Mouse (Mus musculus): ENCODE measurements around the gene Vamp1.

The Vamp1 gene

GRCm38 (mm10) chr6:125215148-125215954 lies at the start of gene Vamp1:
Gene Vamp1, plus strand, starts transcription at chr6:125215551.
- DNase-seq, result peak; percentile 97

GRCm38 (mm10) chr6:125166051-125166751 lies 49.1 kb upstream of the Vamp1 start, which contains the start of gene Gapdh:
Gene Gapdh, minus strand, starts transcription at chr6:125166467.
- DNase-seq, result peak; percentile 83

GRCm38 (mm10) chr6:125166861-125167650 lies 48.3 kb upstream of the Vamp1 start:
- no peak for DNase-seq

DNA sequence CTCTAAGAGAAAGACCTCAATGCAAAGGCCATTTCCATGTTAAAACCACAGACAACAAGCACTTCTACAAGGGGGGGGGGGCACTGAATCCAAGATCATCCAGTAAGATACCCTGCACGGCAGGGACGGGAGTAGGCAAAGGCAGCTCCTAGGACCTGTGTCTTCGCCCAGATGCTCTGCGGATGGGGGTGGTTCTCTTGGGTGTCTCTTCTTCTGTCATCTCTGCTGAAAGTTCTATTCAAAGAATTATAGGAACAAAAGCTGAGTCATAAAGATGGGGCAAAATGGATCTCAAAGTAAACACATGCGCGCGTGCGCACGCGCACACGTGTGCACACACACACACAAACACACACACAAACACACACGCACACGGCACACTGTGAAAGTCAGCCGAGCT lies 47.3 kb upstream of the Vamp1 start:
- DNase-seq, result no peak

DNA sequence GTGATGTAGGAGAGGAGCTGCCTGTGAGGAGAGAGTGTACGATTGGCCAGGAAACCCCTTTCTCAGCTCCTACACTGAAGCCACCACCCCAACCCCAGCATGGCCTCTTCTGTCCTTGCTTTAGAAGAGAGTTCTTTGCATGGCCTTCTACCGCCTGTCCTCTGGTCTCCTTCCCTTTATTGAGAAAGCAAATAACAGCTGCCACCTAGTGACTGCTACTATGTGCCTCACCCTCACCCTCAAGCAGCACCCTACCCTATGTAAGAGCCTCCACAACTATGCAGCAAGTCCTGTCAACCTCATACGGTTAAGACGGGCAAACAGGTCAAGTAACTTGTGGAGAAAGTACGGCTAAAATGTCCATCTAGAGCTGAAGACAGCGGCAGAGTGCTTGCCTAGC lies 45.2 kb upstream of the Vamp1 start:
- no peak for DNase-seq

DNA sequence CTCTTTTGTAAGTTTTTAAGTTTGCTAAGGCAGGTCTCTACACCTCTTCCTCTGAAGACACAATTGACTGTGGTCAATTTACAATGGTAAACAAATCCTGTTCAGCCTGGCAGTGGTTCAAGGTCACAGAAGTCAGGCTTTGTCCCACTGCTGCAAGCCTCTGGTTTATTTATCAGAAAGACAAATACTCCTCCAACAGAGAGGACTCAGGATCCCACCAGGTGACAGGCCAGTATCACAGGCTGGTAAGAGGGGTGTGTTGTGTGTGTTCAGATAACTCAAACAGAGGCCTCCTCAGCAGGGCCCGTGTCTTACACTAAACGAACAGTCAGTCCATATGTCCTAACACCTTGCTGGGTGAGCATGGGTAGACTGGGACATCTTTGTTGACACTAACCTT lies 42.9 kb upstream of the Vamp1 start:
- DNase-seq, result no peak

- no peak for DNase-seq
These were observed 42.1 kb upstream of the Vamp1 start for GRCm38 (mm10) chr6:125173256-125173655.

DNA sequence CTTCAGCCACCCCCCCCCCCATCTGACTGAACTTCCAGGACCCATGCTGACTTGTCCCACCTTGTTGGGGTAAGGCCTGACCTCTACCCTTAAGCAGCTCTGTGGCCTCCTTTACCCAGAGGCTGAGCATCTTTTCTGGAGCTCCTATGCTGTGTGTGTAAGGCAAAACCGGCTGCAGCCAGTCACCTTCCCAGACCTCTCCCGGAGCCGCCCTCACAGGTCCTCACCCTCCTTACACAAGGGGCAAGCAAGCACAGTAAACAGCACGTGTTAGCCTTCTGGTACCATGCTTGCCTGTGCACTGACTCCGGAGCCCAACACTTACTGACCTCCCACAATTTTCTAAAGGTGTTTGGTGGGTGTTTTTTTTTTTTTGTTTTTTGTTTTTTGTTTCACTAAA lies 39.9 kb upstream of the Vamp1 start:
- no peak for DNase-seq

DNA sequence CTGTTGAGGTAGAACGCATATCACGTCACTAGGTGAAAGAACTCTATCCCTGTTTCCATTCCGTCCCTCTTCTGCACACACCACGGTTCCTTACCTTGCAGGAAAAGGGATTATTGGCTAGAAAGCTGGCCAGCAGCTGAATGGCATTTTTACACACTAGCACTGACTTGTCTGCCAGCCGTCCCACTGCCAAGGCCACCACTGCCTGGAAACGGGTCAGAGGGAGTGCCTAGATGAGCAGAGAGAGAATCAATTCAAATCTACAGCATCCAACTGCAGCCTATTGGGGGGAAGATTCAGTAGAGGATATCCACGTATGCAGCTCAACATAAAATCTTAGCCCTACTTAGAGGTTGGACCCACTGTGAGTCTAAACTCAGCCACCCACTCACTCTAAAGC lies 35.8 kb upstream of the Vamp1 start:
- no peak for DNase-seq

- no peak for DNase-seq
These were observed 33.2 kb upstream of the Vamp1 start for GRCm38 (mm10) chr6:125182133-125182532.

DNA sequence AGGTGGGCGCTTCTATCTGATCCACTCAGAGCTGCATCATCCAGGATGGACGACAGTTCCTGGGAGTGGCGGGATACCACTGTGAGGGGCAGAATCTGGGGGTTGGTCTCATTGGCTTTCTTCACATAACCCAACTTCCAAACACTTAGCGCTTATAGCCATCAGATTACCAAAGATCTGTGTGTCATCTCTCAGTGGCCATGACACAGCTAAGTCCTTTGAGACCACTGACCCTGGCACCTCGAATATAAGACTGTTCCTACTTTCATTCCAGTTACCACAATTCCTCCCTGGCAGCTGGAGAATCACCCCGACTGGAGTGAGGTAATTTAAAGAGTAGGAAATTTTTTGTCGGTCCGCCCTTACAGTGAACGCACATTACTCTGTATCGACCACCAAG lies 29.1 kb upstream of the Vamp1 start:
- no peak for DNase-seq

DNA sequence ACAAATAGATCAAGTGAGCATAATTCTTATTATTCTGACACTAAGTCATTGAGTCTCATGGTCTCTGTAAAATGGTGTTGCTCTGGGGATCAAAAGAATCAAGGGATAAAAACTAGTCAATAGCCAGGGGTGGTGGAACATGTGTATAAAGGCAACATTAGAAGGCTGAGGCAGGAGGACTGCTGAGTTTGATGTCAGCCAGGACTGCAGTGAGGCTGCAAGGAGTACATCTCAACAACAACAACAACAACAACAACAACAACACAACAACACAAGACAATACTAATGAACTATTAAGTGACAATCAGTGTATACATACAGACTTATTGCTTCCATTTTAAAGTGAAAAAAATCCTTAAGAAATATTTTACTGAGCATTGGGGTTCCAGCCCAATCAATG lies 24.5 kb upstream of the Vamp1 start:
- DNase-seq, result no peak

GRCm38 (mm10) chr6:125191332-125192015 lies 23.9 kb upstream of the Vamp1 start, which contains the start of the genes Ncapd2 and Mrpl51:
Gene Ncapd2, minus strand, starts transcription at chr6:125191701.
Gene Mrpl51, plus strand, starts transcription at chr6:125191801.
- peak; percentile 96 for DNase-seq

DNA sequence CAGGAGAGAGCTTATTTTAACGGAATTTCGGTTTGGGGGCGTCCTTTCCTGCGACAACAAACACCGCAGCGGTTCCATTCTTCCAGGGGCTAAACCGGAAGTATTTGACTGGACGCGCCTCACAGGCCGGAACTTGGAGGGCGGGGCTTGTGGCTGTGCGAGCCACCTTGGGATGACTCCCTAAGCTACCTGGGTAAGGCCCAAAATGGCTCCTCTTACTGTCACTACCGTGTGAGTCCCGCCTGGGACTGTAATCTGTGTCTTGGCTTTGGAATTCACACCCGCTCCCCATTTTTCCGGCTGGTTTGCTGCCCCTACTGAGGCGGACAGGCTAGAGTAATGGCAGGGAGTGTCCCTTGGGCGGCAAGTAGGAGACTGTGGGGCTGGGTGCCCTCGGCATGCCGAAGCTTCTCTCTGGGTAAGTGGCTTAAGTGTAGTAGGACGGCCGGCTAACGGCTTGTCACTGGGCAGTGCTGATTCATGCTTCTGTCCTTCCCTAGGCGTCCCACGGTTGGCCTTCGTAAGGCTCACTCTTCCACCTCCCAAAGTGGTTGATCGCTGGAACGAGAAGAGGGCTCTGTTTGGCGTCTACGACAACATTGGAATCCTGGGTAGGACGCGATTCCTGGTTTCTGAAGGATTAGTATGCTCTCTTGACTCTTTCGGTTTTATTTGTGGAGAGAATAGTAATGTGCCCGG lies 23.2 kb upstream of the Vamp1 start:
- DNase-seq, result peak; percentile 89

DNA sequence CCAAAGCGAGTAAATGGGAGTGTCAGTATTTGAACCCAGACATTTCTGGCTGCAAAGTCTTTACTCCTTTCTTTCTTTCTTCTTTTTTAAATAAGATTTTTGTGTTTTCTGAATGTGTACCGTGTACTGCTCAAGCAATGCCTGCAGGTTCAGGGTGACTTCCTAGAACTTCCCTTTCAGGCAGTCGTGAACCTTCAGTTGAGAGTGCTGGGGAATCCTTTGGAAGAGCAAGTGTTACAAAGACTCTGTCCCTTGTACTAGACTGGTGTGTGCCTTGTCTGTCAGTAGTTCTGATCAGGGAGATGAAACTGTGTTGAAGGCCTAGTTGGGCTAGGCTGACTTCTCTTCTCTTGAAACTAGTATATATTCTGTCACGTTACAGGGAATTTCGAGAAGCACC lies 22.5 kb upstream of the Vamp1 start:
- DNase-seq, result no peak

- no peak for DNase-seq
These were observed 22.0 kb upstream of the Vamp1 start for GRCm38 (mm10) chr6:125193390-125193789.

DNA sequence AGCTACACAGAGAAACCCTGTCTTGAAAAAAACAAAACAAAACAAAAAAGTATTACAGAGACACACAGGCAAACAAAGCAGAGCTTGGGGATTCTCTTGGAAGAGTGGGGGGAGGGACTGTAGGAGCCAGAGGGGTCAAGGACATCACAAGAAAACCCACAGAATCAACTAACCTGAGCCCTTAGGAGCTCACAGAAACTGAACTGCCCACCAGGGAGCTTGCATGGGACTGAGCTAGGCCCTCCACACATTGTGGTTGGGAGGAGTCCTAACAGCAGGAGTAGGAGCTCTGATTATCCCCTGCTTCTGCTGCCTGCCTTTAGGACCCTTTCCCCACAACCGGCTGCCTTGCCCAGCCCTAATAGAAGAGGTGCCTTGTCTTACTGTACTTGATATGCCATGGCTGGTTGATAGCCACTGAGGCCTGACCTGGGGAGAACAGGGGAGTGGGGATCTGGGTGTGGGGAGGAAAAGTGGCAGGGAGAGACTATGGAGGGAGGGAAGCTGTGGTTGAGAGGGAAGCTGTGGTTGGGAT lies 19.7 kb upstream of the Vamp1 start:
- no peak for DNase-seq

DNA sequence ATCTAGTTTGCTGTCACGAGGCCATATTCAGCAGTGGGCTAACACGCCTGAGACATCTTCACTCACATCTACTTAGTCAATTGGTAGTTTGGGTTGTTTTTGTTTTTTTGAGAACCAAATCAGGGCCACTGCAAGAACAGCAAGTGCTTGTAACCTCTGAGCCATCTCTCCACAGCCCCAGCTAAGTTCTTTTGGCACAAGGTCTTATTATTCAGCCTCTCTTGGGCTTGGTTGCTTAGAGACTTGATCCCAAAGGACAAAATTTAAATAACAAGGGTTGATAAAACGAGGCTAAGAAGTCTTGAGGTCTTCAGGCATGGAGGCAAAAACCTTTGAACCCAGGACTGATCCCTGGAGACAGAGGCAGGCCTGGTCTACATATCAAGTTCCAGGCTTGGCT lies 19.1 kb upstream of the Vamp1 start:
- no peak for DNase-seq

DNA sequence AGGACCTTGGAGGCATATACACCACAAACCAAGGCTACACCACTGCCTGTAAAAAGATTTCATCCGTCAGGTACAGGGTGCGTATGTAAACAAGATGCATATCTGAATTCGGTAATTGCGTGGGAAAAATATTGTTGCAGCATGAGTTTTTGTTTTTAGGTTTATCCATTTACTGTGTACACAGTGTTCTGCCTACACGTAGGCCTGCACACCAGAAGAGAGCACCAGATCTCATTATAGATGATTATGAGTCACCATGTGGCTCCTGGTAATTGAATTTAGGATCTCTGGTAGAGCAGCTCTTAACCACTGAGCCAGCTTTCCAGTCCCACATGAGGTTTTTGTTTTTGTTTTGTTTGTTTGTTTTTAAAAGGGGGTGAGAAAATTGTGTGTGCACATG lies 18.2 kb upstream of the Vamp1 start:
- DNase-seq, result no peak

DNA sequence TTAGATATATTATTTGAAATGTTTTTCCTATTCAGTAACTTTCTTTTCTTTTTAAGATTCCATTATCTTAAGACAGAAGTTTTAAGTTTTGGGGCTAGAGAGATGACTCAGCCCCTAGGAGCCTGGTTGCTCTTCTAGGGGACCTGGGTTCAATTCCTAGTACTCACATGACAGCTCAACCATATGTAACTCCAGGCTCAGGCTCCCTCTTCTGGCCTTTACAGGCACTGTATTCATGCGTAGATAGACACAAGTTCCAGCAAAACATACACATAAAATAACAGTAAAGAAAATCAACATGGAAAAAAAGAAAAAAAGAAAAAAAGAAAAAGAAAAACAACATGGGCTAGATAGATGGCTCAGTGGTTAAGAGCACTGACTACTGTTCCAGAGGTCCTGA lies 4.9 kb upstream of the Vamp1 start:
- DNase-seq, result no peak

DNA sequence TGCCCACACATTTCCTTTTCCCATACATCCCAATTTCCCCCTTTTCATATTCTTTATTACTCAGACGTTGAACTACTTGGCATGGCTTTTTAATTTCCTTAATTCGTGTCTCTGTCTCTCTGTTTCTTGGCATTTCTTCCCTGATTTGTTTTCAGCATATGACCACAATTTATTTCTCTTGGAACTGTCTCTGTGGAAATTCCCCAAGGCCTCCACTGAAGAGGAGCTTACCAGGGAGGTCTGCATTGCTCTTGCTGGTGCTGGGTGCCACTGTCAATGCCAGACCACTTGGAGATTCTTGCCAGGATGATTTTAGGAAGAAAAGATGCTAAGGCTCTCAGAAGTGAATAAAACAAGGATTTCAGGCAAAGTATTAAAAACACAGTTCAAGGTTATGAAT lies 2.7 kb upstream of the Vamp1 start:
- DNase-seq, result no peak

- no peak for DNase-seq
These were observed 2.2 kb upstream of the Vamp1 start for GRCm38 (mm10) chr6:125213129-125213528.

Measured in cerebellum, adult 8-10 months (tissue).